Mouse (Mus musculus) ES-E14 (cell line): ENCODE results near the gene Cpne4.

Experiments used
- CHD2 ChIP-seq: IDR thresholded peaks from 2 replicates; pipeline ENCODE4 v1.6.1; 2014; ENCODE audit warnings: mild to moderate bottlenecking, low read depth, low read length, inconsistent platforms
- ZC3H11A ChIP-seq: IDR thresholded peaks from 2 replicates; pipeline ENCODE4 v1.6.1; 2012; ENCODE audit warnings: low read depth, mild to moderate bottlenecking, inconsistent platforms, low read length, borderline replicate concordance
- ZNF384 ChIP-seq: IDR thresholded peaks from 2 replicates; pipeline ENCODE4 v1.6.1; 2012; ENCODE audit warnings: low read depth, low read length, inconsistent platforms

DNA sequence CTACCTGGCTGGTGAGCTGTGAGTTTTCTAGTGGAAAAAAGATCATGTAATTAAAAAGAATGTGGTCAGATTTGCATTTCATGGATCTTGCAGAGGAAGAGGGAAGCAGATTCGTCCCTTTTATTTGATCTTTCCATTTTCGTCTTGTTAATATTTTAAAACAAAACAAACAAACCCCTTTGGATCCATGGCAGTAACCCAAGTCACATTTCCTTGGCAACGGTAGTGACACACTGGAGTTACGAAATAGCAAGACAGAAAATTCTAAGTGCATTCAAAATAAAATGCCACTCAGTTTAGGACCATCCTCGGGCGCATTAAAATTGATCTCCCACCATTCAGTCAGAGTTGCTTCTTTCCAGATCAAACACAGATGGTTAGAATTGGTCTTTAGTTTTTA lies 25.8 kb downstream of the Cpne4 start:
- no peak for TF ChIP-seq ZC3H11A
- no peak for TF ChIP-seq ZNF384
- no peak for TF ChIP-seq CHD2
